Mouse (Mus musculus) liver, postnatal 0 days (tissue): ENCODE data around the gene Sumo1.

ENCODE experiments used
- CTCF ChIP-seq: sonication (generic); IDR thresholded peaks from 2 replicates; pipeline ENCODE4 v1.5.1; 2016; ENCODE audit warnings: antibody characterized with exemption, low read depth
- EP300 ChIP-seq: IDR thresholded peaks from 2 replicates; pipeline ENCODE4 v1.6.1; 2016; ENCODE audit warnings: antibody characterized with exemption, low read depth, mild to moderate bottlenecking

DNA sequence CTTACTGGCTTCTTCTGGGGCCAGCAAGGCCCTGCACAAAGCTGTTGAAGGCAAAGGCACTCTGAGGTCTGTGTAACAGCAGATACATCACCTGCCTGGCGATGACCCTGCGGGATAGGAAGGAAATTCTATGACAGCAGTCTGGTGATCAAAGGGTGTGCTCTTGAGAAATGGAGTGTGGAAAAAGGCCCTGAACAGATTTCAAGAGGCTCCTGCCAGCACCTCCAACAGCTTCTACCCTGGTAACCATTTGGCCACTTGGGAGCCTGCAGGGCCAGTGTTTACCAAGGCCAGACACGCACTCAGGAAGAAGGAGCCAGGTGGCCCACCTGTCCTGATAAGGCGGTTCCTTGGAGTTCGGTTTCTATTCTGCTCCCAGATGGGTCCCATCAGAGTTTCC lies 91.3 kb downstream of the Sumo1 start:
- TF ChIP-seq EP300 (no peak), CTCF (no peak)
